Mouse (Mus musculus): ENCODE results near the gene 4833427G06Rik.
"Not testable (repeated sequence)": the region's sequence is repeated elsewhere in the genome, so short reads cannot be mapped to it uniquely, and the experiment has no call there.

The 4833427G06Rik gene

GRCm38 (mm10) chr9:51101756-51102425, at the start of gene 4833427G06Rik:
Gene 4833427G06Rik, minus strand, starts transcription at chr9:51102078.
- peak; percentile 21 to 35 for DNase-seq (ENCODE audit: low spot score in 2 of 2)

DNA sequence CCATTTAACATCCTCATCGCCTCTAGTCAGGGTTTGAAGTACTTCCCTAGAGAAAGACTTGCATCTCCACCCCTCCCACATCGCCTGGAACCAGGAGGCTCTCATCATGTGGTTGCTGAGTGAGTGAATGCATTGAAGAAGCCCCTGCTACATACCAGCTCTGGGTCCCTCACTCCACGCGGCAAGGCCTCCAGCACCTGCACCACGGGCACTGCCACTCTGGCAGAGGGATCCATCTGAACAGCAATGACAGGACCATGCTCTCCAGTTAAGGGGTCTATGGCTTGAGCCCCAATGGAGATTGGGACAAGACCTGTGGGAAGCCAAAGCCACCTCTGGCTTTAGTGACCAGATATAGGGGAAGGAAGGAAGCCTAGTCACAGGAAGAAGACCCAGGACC, 45.4 kb upstream of the 4833427G06Rik start:
- DNase-seq (ENCODE audit: low spot score in 2 of 2): no peak

DNA sequence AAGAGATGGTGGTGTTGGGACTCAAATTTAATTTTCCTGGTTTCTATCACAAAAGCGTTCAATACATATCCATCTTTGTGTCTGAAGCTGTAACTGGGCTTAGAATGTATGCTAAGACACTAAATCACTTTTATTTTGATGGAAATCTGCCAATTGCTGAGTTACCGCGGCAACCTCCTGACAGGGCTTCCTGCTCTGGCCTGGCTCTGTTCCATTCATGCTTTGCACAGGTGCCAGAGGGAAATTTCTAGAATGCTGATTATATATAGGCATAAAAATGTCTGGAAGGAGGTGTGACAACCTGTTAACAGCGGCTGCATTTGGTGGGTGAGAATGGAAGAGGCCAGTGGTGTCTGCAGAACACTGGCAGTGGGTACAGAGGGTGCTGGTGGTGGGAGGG, 44.6 kb upstream of the 4833427G06Rik start:
- no peak for DNase-seq (ENCODE audit: low spot score in 2 of 2)

GRCm38 (mm10) chr9:51144218-51144617, 42.3 kb upstream of the 4833427G06Rik start:
- no peak for DNase-seq (ENCODE audit: low spot score in 2 of 2)

DNA sequence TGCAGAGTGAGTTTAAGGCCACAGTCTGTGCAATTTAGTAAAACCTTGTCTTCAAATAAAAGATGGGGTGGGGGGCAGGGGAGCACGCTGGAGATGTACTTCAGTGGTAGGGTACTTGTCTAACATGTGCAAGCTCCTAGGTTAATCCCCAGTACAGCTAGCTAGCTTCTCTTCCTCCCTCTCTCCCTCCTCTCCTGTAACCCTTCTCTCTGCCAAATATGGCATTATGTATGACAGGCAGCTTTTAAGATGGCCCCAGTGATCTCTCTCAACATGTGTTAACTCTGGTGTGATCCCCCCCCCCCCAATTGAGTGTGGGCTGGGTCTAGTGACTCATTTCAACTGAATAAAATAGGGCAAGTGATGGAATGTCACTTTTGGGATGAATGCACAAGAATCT, 41.6 kb upstream of the 4833427G06Rik start:
- no peak for DNase-seq (ENCODE audit: low spot score in 2 of 2)

GRCm38 (mm10) chr9:51140711-51141110, 38.8 kb upstream of the 4833427G06Rik start:
- DNase-seq (ENCODE audit: low spot score in 2 of 2): no peak

GRCm38 (mm10) chr9:51139401-51139800, 37.5 kb upstream of the 4833427G06Rik start:
- not testable (repeated sequence) for DNase-seq (ENCODE audit: low spot score in 2 of 2)

DNA sequence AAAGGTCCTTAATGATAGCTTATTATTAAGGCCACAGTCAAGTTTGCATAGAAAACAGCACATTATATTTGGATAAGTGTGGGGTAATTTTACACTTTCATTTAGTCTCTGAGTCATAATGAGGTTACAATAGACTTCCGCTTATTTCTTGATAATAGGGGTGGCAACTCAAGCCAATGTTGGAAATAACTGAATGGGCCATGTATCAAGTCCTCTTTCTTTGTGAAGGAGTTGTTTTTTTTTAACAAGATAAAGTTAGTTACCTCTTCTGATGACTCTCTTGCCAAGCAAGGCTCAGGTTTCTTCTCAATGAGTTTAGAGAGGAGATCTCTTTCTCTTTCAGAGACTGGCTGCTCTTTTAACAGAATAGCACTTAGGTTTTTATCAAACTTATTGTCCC, 36.4 kb upstream of the 4833427G06Rik start:
- DNase-seq (ENCODE audit: low spot score in 2 of 2): no peak

DNA sequence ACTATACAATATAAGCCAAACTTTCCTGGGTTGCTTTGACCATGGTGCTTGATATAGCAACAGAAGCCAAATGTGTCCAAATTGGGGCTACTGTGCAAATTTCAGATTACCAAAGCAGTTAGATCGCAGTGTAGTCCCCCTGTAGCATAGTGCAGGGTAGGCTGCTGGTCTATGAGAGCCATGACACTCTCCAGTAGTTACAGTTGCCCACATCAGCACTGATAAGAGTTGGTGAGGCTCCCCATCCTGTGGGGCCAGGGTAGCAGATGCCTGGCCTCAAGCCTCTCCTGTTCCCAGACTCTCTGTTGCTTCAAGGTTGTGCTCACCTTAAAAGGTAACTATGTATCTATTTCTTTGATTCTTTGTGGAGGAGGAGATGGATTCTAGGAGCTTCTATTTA, 36.0 kb upstream of the 4833427G06Rik start:
- no peak for DNase-seq (ENCODE audit: low spot score in 2 of 2)

- no peak for DNase-seq (ENCODE audit: low spot score in 2 of 2)
Measured at GRCm38 (mm10) chr9:51137432-51137831, 35.6 kb upstream of the 4833427G06Rik start.

- DNase-seq (ENCODE audit: low spot score in 2 of 2): no peak
Measured at GRCm38 (mm10) chr9:51136985-51137384, 35.1 kb upstream of the 4833427G06Rik start.

DNA sequence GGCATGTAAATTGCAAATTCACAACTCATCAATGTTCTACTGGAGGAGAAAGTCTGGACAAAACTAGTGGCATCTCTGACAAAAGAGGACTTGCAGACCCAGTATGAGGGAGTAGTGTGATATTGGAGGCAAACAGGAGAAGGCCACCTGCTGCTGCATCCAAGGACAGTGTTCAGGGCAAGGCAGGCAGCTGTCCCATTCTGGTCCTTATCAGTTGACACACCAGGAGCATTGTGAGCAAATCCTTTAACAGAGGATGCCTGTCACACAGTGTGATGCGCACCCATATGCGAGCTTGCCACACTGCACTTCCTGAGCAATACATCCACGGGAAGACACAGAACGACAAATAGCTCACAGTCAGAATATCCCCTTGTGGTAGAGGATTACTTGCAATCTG, 12.9 kb upstream of the 4833427G06Rik start:
- DNase-seq (ENCODE audit: low spot score in 2 of 2): no peak

DNA sequence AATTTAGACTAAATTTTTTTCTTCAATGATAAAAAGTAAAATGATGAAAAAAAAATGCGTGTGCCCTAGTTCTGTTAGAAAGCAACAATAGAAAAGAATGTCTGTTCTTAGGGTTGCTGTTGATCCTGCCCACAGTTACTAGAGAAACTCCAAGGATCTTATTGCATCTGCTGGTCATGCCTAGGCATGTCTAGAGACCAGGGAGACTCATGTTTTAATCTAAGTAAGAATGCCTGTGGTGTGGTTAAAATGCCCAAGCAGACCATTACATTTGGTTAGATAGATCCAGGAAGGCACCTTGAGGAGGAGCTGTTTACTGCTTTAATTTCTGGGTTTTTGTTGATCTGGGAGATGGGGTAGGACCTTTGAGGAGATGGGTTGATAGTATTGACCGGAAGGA, 3.9 kb upstream of the 4833427G06Rik start:
- no peak for DNase-seq (ENCODE audit: low spot score in 2 of 2)

DNA sequence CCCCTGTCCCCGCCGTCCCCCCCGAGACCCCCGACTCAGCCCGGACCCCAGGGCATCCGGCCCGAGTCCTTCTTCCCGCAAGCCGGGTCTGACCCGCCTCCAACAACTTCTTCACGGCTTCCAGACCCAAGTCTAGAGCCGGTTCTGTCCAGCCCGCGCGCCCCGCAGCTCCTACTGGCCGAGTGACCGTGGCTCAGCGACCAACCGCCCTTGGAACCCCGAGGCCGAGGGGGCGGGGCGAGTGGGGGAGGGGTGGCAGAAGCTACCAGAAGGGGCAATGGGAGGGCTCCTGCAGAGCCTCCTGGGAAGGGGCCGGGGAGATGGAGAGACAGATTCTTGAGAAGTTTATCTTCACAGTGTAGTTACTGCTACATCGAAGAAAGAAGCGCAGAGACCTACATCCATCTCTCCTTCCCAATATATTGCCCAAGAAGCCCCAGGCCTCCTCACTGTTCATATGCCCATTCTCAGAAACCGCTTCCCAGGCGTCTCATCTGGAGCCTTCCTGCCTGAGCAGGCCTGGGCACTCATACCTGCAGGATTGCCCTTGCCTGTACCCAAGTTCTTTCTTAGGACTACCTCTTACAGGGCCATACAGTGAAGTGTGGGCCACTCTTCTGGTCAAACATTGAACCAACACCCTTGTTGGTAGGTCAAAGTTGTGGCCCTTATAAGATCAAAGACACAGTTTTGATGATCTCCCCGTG, 2.1 kb upstream of the 4833427G06Rik start:
- DNase-seq (ENCODE audit: low spot score in 2 of 2): peak in 1 of 2 experiments; percentile 50

- DNase-seq (ENCODE audit: low spot score in 2 of 2): peak; percentile 21 to 47
Measured at GRCm38 (mm10) chr9:51102963-51103807, 1.3 kb upstream of the 4833427G06Rik start.

- DNase-seq (ENCODE audit: low spot score in 2 of 2): no peak
Measured at GRCm38 (mm10) chr9:51096306-51096705, 5.6 kb downstream of the 4833427G06Rik start.

DNA sequence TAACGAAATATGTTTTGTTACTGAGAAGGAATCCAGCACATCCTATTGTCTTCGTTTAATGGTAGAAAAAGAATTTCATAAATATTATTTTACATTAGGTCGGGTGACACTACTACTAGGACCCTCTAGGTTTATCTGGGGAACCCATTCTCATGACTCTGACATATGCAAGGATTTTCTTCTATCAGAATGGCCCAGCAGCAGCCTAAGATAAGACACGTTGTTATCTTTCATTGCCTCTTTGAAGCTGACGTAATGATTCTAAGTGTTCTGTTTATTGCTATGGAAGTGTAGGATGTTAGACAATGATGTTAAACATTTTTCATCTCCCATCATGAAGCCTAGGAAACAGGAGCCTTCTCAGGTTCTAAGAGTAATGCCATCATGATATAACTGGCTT, 8.2 kb downstream of the 4833427G06Rik start:
- DNase-seq (ENCODE audit: low spot score in 2 of 2): no peak

- no peak for DNase-seq (ENCODE audit: low spot score in 2 of 2)
Measured at GRCm38 (mm10) chr9:51081614-51082013, 20.3 kb downstream of the 4833427G06Rik start.

- DNase-seq (ENCODE audit: low spot score in 2 of 2): peak; percentile 37 to 40
Measured at GRCm38 (mm10) chr9:51076979-51077315, 24.9 kb downstream of the 4833427G06Rik start, which contains the start of gene Layn. Gene Layn, minus strand, starts transcription at chr9:51077094.

GRCm38 (mm10) chr9:51076300-51076978, 25.4 kb downstream of the 4833427G06Rik start:
- DNase-seq (ENCODE audit: low spot score in 2 of 2): no peak

GRCm38 (mm10) chr9:51075780-51076179, 26.1 kb downstream of the 4833427G06Rik start:
- DNase-seq (ENCODE audit: low spot score in 2 of 2): no peak

- no peak for DNase-seq (ENCODE audit: low spot score in 2 of 2)
Measured at GRCm38 (mm10) chr9:51070801-51071200, 31.1 kb downstream of the 4833427G06Rik start.

Measured in cerebellum, postnatal 4 days (tissue).